Mouse (Mus musculus): ENCODE measurements around the gene Tmem150a. TPM values are rescaled to one million over a fixed set of nuclear protein-coding genes. Genes with fewer than 3 reads are reported as not detected.

Gene Tmem150a
- 10 to 100 TPM; 16.5 to 24.2 (median 20.8) TPM for total RNA-seq (2022)

- DNase-seq (ENCODE audit: low spot score in 2 of 2): peak; percentile 88 to 90
Measured at GRCm38 (mm10) chr6:72355066-72355911, at the start of gene Tmem150a. Gene Tmem150a, plus strand, starts transcription at chr6:72355447.

DNA sequence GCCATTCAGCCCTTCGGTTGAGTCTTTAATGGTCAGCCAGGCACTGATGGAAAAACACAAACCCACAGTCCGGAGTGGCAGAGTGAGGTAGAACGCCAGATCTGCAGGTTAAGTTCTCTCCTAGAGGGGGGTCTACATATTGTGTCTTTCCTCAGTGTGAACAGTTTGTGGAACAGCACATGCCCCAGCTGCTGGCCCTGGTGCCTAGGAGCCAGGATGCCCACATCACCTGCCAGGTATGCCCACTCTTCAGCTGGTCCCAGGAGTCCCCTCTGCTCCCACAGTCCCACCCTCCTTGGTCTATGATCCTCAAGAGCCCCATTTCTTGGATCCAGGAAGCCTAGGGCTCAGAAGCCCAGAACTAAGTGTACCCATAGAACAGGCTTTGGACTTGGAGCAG lies 43.0 kb upstream of the Tmem150a start:
- DNase-seq (ENCODE audit: low spot score in 2 of 2): no peak

GRCm38 (mm10) chr6:72313124-72313867 lies 42.0 kb upstream of the Tmem150a start:
- DNase-seq (ENCODE audit: low spot score in 2 of 2): peak in 1 of 2 experiments; percentile 29

GRCm38 (mm10) chr6:72315384-72315783 lies 39.9 kb upstream of the Tmem150a start:
- DNase-seq (ENCODE audit: low spot score in 2 of 2): no peak

GRCm38 (mm10) chr6:72316044-72316443 lies 39.2 kb upstream of the Tmem150a start:
- DNase-seq (ENCODE audit: low spot score in 2 of 2): no peak

- no peak for DNase-seq (ENCODE audit: low spot score in 2 of 2)
Measured at GRCm38 (mm10) chr6:72318440-72318839, 36.8 kb upstream of the Tmem150a start.

- DNase-seq (ENCODE audit: low spot score in 2 of 2): peak; percentile 33 to 38
Measured at GRCm38 (mm10) chr6:72319019-72319418, 36.2 kb upstream of the Tmem150a start.

GRCm38 (mm10) chr6:72322936-72323335 lies 32.3 kb upstream of the Tmem150a start:
- no peak for DNase-seq (ENCODE audit: low spot score in 2 of 2)

GRCm38 (mm10) chr6:72323786-72324508 lies 31.3 kb upstream of the Tmem150a start:
- no peak for DNase-seq (ENCODE audit: low spot score in 2 of 2)

DNA sequence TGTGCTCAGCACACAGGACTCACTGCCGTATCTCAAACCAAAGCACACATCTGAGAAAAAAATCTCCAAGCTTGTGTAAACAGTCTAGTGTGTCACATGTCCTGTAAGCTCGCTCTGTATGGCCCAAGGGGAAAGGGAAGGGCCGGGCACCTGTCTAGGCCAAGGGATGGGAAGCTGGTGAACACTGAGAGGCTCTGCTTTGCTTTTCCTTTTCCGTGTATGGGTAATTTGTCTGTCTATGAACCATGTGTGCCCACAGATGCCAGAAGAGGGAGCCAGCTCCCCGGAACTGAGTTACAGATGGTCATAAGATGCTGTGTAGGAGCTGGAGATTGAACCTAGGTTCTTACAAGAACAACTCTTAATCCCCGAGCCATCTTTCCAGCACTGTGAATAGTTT lies 29.0 kb upstream of the Tmem150a start:
- peak in 1 of 2 experiments; percentile 14 for DNase-seq (ENCODE audit: low spot score in 2 of 2)

DNA sequence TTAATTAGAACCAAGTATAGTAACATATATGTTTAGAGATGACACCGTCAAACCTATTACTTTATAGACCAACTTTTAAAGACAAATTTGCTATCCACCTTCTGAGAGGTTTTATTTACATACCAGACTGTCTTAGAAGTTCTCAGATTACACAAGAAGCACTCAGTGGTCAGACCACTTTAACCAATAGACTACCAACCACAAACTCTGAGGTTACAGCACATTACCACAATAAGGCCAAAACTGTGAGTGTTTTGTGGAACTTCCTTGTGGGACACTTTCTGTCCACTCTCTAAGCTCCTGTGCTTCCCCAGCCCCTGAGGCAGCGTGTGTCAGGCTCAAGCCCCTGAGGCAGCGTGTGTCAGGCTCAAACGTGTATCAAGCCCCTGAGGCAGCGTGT lies 26.2 kb upstream of the Tmem150a start:
- no peak for DNase-seq (ENCODE audit: low spot score in 2 of 2)

DNA sequence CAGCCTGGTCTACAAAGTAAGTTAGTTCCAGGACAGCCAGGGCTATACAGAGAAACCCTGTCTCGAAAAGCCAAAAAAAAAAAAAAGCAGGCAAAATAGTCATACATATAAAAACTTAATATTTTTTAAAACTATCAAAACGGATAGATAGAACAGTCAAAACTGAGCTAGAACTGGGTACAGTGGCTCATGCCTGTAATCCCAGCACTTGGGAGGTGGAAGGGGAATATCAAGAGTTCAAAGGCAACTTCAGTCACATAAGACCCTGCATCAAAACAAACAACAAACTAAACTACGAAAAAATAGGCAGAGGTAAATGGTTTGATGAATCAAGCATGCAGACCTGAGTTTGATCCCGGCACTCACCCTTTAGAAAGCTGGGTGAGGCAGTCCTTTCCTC lies 25.1 kb upstream of the Tmem150a start:
- no peak for DNase-seq (ENCODE audit: low spot score in 2 of 2)

- no peak for DNase-seq (ENCODE audit: low spot score in 2 of 2)
Measured at GRCm38 (mm10) chr6:72333111-72333510, 22.1 kb upstream of the Tmem150a start.

DNA sequence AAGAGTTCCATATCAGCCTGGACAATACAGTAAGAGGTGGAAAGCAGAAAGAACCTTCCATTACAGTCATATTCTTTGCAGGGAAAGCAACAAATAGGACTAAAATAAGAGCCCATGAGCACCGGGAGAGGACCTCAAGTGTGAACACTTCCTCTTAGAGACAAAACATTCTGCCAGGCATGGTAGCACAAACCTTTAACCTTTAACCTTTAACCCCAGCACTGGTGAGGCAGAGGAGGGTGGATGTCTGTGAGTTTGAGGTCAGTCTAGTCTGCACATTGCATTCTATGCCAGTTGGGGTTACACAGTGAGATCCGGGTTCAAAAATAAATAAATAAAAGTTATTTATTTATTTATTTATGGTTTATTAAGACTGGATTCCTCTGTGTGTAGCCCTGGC lies 14.8 kb upstream of the Tmem150a start:
- DNase-seq (ENCODE audit: low spot score in 2 of 2): no peak

DNA sequence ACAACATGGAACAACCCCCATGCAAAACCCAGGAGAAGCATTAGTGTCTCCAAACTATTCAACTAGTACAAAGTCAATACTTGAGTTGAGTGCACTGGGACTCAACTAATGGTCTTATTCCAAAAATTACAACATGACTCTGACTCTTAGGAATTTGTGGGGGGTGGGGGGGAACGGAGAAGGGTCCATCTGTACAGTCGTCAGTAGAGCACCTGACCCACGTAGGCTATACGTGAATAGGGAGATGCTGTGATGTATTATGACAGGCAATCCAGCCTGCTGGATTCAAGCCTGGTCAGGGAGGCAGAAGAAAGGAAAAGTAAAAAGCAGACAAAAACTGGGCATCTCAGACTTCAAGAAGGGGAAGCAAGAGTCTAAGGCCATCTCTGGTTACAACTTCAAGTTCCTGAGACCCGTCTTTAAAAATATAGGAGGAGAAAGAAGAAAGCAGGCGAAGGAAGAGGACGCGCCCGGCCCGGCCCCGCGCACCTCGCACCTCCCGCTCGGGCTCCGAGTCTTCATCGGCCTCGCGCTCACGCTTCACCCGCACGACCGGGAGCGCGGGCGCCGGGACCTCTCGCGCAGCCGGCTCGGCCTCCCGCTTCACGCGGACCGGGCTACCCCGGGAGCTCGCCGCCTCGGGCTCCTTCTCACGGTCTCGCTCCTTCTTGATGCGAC lies 10.7 kb upstream of the Tmem150a start:
- no peak for DNase-seq (ENCODE audit: low spot score in 2 of 2)

DNA sequence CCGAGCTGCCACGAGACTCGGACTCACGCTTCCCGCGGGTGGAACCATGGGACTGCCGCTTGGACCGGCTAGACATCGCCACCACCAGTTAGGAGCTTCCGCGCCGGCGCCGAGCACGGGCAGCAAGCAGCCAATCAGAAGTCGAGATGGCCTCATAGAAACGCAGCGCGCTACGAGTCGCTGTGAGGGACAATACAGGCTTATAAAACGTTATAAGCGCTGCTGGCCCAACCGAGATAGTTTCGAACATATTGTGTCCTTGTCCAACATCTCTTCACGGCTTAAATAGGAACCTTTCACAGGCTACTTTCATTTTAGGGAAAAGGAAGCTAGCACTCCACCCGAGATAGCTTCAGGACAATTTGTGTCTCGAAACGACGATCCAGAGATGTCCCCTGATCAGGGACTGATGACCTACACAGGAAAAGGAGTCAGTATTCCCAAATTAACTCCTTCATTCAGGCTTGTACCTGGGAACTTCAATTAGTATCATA lies 10.1 kb upstream of the Tmem150a start, which contains the start of gene Usp39:
Gene Usp39, minus strand, starts transcription at position 111 of the 494 bp plus-strand sequence.
- DNase-seq (ENCODE audit: low spot score in 2 of 2): peak; percentile 83 to 89

DNA sequence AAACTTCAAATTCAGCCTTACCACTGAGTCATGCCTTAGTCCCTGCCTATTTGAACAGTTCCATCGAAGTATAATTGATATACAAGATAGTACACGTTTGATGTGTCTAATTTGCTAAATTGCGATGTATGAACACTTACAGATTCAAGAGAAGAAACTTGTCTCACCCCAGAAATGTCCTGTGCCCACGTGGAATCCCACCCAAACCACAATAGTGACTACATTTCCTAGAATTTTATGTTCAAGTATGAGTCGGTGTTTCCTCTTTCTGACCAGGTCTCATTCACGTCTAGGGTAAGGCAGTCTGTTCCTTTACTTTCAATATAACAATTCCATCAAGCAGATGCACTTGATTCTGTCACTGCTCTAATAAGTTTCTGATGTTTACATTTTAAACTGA lies 9.6 kb upstream of the Tmem150a start:
- DNase-seq (ENCODE audit: low spot score in 2 of 2): no peak

GRCm38 (mm10) chr6:72346261-72346660 lies 9.0 kb upstream of the Tmem150a start:
- DNase-seq (ENCODE audit: low spot score in 2 of 2): no peak

- peak; percentile 72 to 79 for DNase-seq (ENCODE audit: low spot score in 2 of 2)
Measured at GRCm38 (mm10) chr6:72347166-72347941, 7.9 kb upstream of the Tmem150a start, which contains the start of gene 0610030E20Rik. Gene 0610030E20Rik, plus strand, starts transcription at chr6:72347317.

GRCm38 (mm10) chr6:72348411-72348810 lies 6.8 kb upstream of the Tmem150a start:
- DNase-seq (ENCODE audit: low spot score in 2 of 2): no peak
